Mouse (Mus musculus) T-helper 1 cell (primary cell): Measurements from ENCODE around the gene Unc5cl.

Experiments
- in situ Hi-C: fragments of 300-600 bp; cut with MboI, MseI; formaldehyde crosslinking; loops from one replicate; pipeline ENCODE4 v1.15.1; 2025; ENCODE audit warnings: high pct_unique_total_duplicates

The Unc5cl gene

GRCm38 (mm10) chr17:48454688-48455087 is at the start of gene Unc5cl:
TSS of gene Unc5cl (plus strand) at chr17:48454901.
- in situ Hi-C loops = loop anchor here (10.0 kb wide), 1 partner anchor 1470 kb away; no protein-coding TSS in a partner anchor

GRCm38 (mm10) chr17:48407154-48407553 is 47.5 kb upstream of the Unc5cl start:
- in situ Hi-C loops = loop anchor here (25.0 kb wide), 2 partner anchors 895 to 1520 kb away; partner anchors contain the start of genes Ccnd3, Taf8 and Tbcc

GRCm38 (mm10) chr17:48407910-48408525 is 46.7 kb upstream of the Unc5cl start:
- in situ Hi-C loops = loop anchor here (25.0 kb wide), 2 partner anchors 896 to 1521 kb away; partner anchors contain the start of genes Ccnd3, Taf8 and Tbcc

GRCm38 (mm10) chr17:48408526-48409291 is 46.0 kb upstream of the Unc5cl start:
- in situ Hi-C loops = loop anchor here (25.0 kb wide), 2 partner anchors 896 to 1521 kb away; partner anchors contain the start of genes Ccnd3, Taf8 and Tbcc

GRCm38 (mm10) chr17:48409380-48410298 is 45.1 kb upstream of the Unc5cl start, which contains the start of the genes Nfya and Oard1:
TSS of gene Nfya (minus strand) at chr17:48409906.
TSS of gene Oard1 (plus strand) at chr17:48410014.
- in situ Hi-C loops = loop anchor here (25.0 kb wide), 2 partner anchors 897 to 1522 kb away; partner anchors contain the start of genes Ccnd3, Taf8 and Tbcc

GRCm38 (mm10) chr17:48410299-48410785 is 44.4 kb upstream of the Unc5cl start:
- in situ Hi-C loops = loop anchor here (25.0 kb wide), 2 partner anchors 898 to 1523 kb away; partner anchors contain the start of genes Ccnd3, Taf8 and Tbcc

GRCm38 (mm10) chr17:48411241-48411640 is 43.5 kb upstream of the Unc5cl start:
- in situ Hi-C loops = loop anchor here (25.0 kb wide), 2 partner anchors 899 to 1524 kb away; partner anchors contain the start of genes Ccnd3, Taf8 and Tbcc

- in situ Hi-C loops = loop anchor here (25.0 kb wide), 2 partner anchors 904 to 1529 kb away; partner anchors contain the start of genes Ccnd3, Taf8 and Tbcc
These were observed 38.7 kb upstream of the Unc5cl start for GRCm38 (mm10) chr17:48416011-48416410.

- in situ Hi-C loops = loop anchor here (25.0 kb wide), 2 partner anchors 904 to 1529 kb away; partner anchors contain the start of genes Ccnd3, Taf8 and Tbcc
These were observed 38.1 kb upstream of the Unc5cl start for GRCm38 (mm10) chr17:48416425-48417195.

- in situ Hi-C loops = loop anchor here (25.0 kb wide), 2 partner anchors 905 to 1530 kb away; partner anchors contain the start of genes Ccnd3, Taf8 and Tbcc
These were observed 37.2 kb upstream of the Unc5cl start for GRCm38 (mm10) chr17:48417521-48417920.

GRCm38 (mm10) chr17:48418174-48418573 is 36.5 kb upstream of the Unc5cl start:
- in situ Hi-C loops = loop anchor here (25.0 kb wide), 2 partner anchors 906 to 1531 kb away; partner anchors contain the start of genes Ccnd3, Taf8 and Tbcc

- in situ Hi-C loops = loop anchor here (25.0 kb wide), 2 partner anchors 906 to 1531 kb away; partner anchors contain the start of genes Ccnd3, Taf8 and Tbcc
These were observed 35.9 kb upstream of the Unc5cl start for GRCm38 (mm10) chr17:48418781-48419180.

- in situ Hi-C loops = loop anchor here (25.0 kb wide), 2 partner anchors 907 to 1532 kb away; partner anchors contain the start of genes Ccnd3, Taf8 and Tbcc
These were observed 35.1 kb upstream of the Unc5cl start for GRCm38 (mm10) chr17:48419571-48419970.

- in situ Hi-C loops = loop anchor here (25.0 kb wide), 2 partner anchors 912 to 1537 kb away; partner anchors contain the start of genes Ccnd3, Taf8 and Tbcc
These were observed 30.5 kb upstream of the Unc5cl start for GRCm38 (mm10) chr17:48424237-48424636.

- in situ Hi-C loops = no loop called here
These were observed 28.7 kb upstream of the Unc5cl start for GRCm38 (mm10) chr17:48425823-48426612.

GRCm38 (mm10) chr17:48426991-48427750 is 27.5 kb upstream of the Unc5cl start:
- in situ Hi-C loops = no loop called here

- in situ Hi-C loops = no loop called here
These were observed 26.7 kb upstream of the Unc5cl start for GRCm38 (mm10) chr17:48427852-48428530.
